16 mouse cellular contexts compared by ENCODE assay signal in genomic region chr4:47261049-47261448, GRCm38 (mm10). TPM values are rescaled to one million over a fixed set of nuclear protein-coding genes. Genes with fewer than 3 reads are reported as not detected.
A peak's percentile ranks its signal among the peaks of the same experiment; 100 is the strongest.
DNase-seq lines count a peak whose midpoint lies in the region; ATAC-seq and TF ChIP-seq lines count a peak whose summit lies in the region.
"Had no signal": no experiment of that assay in that cellular context is flagged by ENCODE, and none has a peak within 500 bp of the region (broad histone marks: within the 10 kb centered on the region; RNA-seq: fewer than 3 reads in every experiment).

No protein-coding gene starts in this region.

- WGBS in kidney, embryonic 16.5 days = 70% methylated on average over 6 of the region's 6 CpGs
- WGBS in embryonic facial prominence, embryonic 10.5 days = 77% methylated on average over 6 of the region's 6 CpGs

- no peaks in the 10 kb centered on the region for H3K27me3 ChIP-seq in kidney, embryonic 16.5 days (ENCODE audit: insufficient read depth, low read length)
- H3K27me3 ChIP-seq in embryonic facial prominence, embryonic 10.5 days (replicated peaks; ENCODE audit: low read depth, poor library complexity, severe bottlenecking) = no peaks in the 10 kb centered on the region
- H3K27me3 ChIP-seq: embryonic facial prominence, embryonic 12.5 days; heart, embryonic 12.5 days; neural tube, embryonic 12.5 days had no signal

- H3K4me3 ChIP-seq in kidney, embryonic 16.5 days (ENCODE audit: low read length) = no peak overlapping the region
- H3K4me3 ChIP-seq in bone marrow macrophage, adult 2 months (ENCODE audit: insufficient read depth, low read length) = no peak overlapping the region
- H3K4me3 ChIP-seq in embryonic facial prominence, embryonic 10.5 days = no peak overlapping the region
- H3K4me3 ChIP-seq: embryonic facial prominence, embryonic 12.5 days; heart, embryonic 12.5 days; megakaryocyte, embryonic 14.5 days; neural tube, embryonic 12.5 days had no signal

- no peaks in the 10 kb centered on the region for H3K9me3 ChIP-seq in kidney, embryonic 16.5 days (ENCODE audit: low read length)
- no peaks in the 10 kb centered on the region for H3K9me3 ChIP-seq in embryonic facial prominence, embryonic 10.5 days
- H3K9me3 ChIP-seq: embryonic facial prominence, embryonic 12.5 days; heart, embryonic 12.5 days; megakaryocyte, embryonic 14.5 days; neural tube, embryonic 12.5 days had no signal

- H3K4me1 ChIP-seq in kidney, embryonic 16.5 days (ENCODE audit: insufficient read depth, low read length) = no peaks in the 10 kb centered on the region
- H3K4me1 ChIP-seq in bone marrow macrophage, adult 2 months (ENCODE audit: control insufficient read depth, insufficient read depth, low read length) = peaks cover 50% of the 10 kb centered on the region
- H3K4me1 ChIP-seq in embryonic facial prominence, embryonic 10.5 days = no peaks in the 10 kb centered on the region
- H3K4me1 ChIP-seq: embryonic facial prominence, embryonic 12.5 days; heart, embryonic 12.5 days; neural tube, embryonic 12.5 days had no signal

- TF ChIP-seq CTCF in bone marrow macrophage, adult 2 months (IDR thresholded peaks at IDR 0.05; ENCODE audit: low read depth, low read length) = no peak

- no peak overlapping the region for H3K27ac ChIP-seq in kidney, embryonic 16.5 days (ENCODE audit: low read length)
- H3K27ac ChIP-seq in bone marrow macrophage, adult 2 months (ENCODE audit: insufficient read depth, low read depth, low read length) = peak overlapping the region; percentile 95
- no peak overlapping the region; the same call in 1 of the 2 replicates for H3K27ac ChIP-seq in embryonic facial prominence, embryonic 10.5 days (replicated peaks)
- H3K27ac ChIP-seq: embryonic facial prominence, embryonic 12.5 days; neural tube, embryonic 12.5 days had no signal

- intact Hi-C loops in left cerebral cortex, postnatal 36 days (cut with DNase I) = no loop called here

- TF ChIP-seq POLR2A in bone marrow macrophage, adult 2 months (IDR thresholded peaks at IDR 0.05; ENCODE audit: borderline replicate concordance, low read depth, low read length) = no peak

- H3K4me2 ChIP-seq in kidney, embryonic 16.5 days (replicated peaks; ENCODE audit: low read depth, low read length) = no peak overlapping the region
- H3K4me2 ChIP-seq: embryonic facial prominence, embryonic 12.5 days; heart, embryonic 12.5 days; neural tube, embryonic 12.5 days had no signal

- H3K9ac ChIP-seq in kidney, embryonic 16.5 days (replicated peaks; ENCODE audit: low read length) = no peak overlapping the region
- H3K9ac ChIP-seq: embryonic facial prominence, embryonic 12.5 days; heart, embryonic 12.5 days; neural tube, embryonic 12.5 days had no signal

- ATAC-seq in kidney, embryonic 16.5 days (ENCODE audit: low FRiP score, low TSS enrichment) = no peak
- ATAC-seq in megakaryocyte, adult 5-6 weeks (ENCODE audit: poor library complexity, severe bottlenecking) = peak; percentile 74
- ATAC-seq: midbrain, embryonic 16.5 days had no signal

- no peaks in the 10 kb centered on the region for H3K36me3 ChIP-seq in kidney, embryonic 16.5 days (ENCODE audit: insufficient read depth, low read length)
- H3K36me3 ChIP-seq in embryonic facial prominence, embryonic 10.5 days (replicated peaks) = no peaks in the 10 kb centered on the region
- H3K36me3 ChIP-seq: embryonic facial prominence, embryonic 12.5 days; heart, embryonic 12.5 days; neural tube, embryonic 12.5 days had no signal

- peak; percentile 12 to 45 for DNase-seq in kidney, postnatal 25 days
- DNase-seq in brain, adult 2 months (ENCODE audit: low read depth, low spot score) = peak; percentile 39
- no peak for DNase-seq in embryonic facial prominence, embryonic 10.5 days (ENCODE audit: low spot score)
- DNase-seq in left cerebral cortex, postnatal 36 days (ENCODE audit: low spot score in 2 of 2) = no peak
- DNase-seq: cerebellum, adult 11 months; gastrocnemius, postnatal 36 days; heart, postnatal 36 days; thymus, postnatal 14 days had no signal

RNA-seq across cellular contexts. Expression of gene Col15a1, which starts 53.1 kb away (rescaled TPM):
- polyA plus RNA-seq in kidney, embryonic 16.5 days (2015; fragmentation: Nextera tagmentation; extraction: Ambion mirVana) = 26.5 and 29.1 TPM in 2 replicates
- polyA plus RNA-seq in bone marrow macrophage, adult 2 months (2012; ENCODE audit: insufficient read depth, insufficient read length, missing spikeins) = 1.1 and 2.0 TPM in 2 replicates
- not detected in 2 replicates for total RNA-seq in megakaryocyte, adult 5-6 weeks (2015)
- 0.04 TPM in 1 of 2 replicates, not detected in the other for total RNA-seq in megakaryocyte, adult 5-6 weeks (2017)
- 6.7 and 8.1 TPM in 2 replicates for polyA plus RNA-seq in embryonic facial prominence, embryonic 10.5 days (2016; fragmentation: Nextera tagmentation; extraction: Ambion mirVana)
- 1 to 10 TPM; 5.7 to 8.3 TPM for total RNA-seq in left cerebral cortex, postnatal 36 days (2021)

Comparison
In these comparisons a context has a peak if more than half of its experiments do, and no peak if none do; other contexts are left out.
1. DNase-seq: peak in kidney, postnatal 25 days (2 of 2) and brain, adult 2 months (single experiment); none in embryonic facial prominence, embryonic 10.5 days (single experiment) and left cerebral cortex, postnatal 36 days (0 of 2).